Mouse (Mus musculus) G1E-ER4 (cell line): Measurements from ENCODE around the gene Tmem8b. TPM values are rescaled to one million over a fixed set of nuclear protein-coding genes. Genes with fewer than 3 reads are reported as not detected.

Source experiments
- GATA1 ChIP-seq: IDR thresholded peaks from one replicate; pipeline ENCODE4 v1.8.0; 2012; ENCODE audit warnings: low read length, inconsistent platforms
- polyA plus RNA-seq: library from polyadenylated mRNA; stranded (reverse); fragments of >175 nt; gene quantifications from 2 replicates; pipeline ENCODE4 v1.2.3, GENCODE M21; 2012

The Tmem8b gene
- polyA plus RNA-seq, 1 experiment: 3.2 TPM

DNA sequence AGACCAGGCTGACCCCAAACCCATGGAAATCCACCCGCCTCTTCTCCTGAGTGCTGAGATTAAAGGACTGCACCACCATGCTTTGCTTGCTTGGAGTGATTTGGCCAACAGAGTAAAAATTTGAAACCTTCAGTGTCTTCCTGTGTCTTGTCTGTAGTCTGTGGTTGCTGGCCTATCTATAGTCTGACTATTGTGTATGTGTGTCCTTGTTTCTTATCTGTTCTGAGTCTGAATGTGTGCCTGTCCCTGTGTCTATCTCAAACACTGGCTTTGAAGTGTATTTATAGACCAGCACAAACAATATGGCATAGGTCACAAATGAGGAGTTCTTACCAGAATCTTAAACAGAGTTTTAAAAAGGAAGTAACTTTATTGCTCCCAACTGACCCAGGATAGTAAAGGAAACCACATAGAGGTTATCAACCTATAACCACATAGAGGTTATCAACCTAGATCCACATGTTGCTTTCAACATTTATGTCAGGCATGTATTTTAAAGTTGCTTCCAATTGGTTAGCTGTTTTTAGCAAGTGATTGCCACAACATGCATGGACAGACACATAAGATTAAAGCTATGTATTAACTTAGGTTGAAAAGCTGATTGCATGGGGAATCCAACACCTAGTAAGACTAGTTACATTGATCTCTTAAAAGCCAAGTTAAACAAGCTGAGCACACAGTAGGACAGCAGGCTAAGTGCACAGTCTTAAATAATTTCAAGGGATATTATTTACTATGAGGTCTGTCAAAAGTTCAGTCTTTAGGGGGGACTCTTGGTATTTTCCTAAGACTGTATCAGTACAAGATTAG is 25.9 kb downstream of the Tmem8b start:
- peak; percentile 73 for TF ChIP-seq GATA1

DNA sequence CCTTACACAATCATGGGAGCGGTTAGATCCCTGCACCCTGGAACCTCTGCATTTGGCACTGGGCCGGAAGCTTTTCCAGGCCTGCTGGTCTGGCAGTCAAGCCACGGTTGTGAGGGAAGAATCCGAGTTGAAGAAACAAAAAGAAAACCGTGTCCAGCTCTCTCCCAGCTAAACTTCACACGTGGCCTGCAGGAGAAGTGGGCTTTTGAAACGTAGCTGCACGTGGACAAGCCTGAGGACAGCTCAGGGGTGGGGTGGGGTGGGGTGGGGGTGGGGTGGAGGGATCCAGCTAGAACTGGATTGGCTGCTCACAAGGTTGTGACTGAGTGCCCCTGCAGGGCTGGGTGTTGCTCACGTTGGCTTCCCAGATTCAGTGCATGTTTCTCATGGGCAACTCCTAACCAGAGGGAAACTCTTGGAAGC is 26.5 kb downstream of the Tmem8b start:
- no peak for TF ChIP-seq GATA1

DNA sequence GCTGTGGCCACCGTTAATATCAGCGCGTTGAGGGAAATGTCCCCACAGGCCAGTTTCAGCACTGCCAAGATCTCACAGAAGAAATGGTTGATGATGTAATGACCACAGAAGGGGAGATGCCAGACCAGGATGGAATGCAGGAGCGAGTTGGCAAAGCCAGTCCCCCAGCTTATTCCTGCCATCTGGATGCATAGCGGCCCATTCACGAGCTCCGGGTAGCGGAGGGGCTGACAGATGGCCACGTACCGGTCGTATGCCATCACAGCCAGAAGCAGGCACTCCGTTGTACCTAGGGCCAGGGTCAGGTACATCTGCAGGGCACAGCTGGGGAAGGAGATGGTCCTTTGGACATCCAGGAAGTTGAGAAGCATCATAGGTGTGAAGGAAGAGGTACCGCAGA is 27.8 kb downstream of the Tmem8b start:
- TF ChIP-seq GATA1: no peak

DNA sequence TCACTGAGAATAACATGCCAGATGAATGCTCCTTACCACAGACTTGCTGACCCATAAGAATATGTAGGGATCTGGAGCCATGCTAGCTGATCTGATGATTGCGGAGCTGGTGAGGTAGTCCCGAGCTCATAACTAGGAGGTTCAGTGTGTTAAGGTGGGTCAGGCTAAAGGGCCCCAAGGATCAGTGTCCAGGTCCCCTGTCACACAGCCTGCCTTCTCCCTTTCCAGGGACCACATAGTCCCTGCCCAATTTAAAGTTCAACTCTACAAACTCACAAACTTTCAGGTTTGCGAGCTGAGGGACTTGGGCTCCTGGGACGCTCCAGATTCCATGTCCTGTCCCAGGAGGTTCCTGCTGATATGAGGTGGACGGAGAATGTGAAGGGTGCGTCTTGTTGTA is 31.9 kb downstream of the Tmem8b start, which contains the start of gene Olfr70:
Olfr70 (minus strand) TSS at position 101 of the 400 bp plus-strand sequence.
- no peak for TF ChIP-seq GATA1

DNA sequence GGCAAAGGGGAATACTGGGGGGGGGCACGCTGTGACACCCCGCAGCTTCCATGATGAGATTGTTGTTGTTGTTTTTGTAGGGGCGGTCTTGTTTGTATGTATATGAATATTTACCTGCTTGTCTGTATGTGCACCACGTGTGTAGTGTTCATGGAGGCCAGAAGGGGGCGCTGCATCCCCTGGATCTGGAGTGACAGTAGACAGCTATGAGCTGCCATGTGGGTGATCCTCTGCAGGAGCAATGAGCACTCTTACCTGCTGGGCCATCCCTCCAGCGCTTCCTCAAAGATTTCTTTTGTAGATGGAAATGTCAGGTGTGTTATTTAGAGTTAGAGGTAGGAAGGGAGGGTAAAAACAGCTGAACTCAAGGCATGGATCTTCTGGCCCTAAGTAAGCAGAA is 34.7 kb downstream of the Tmem8b start:
- no peak for TF ChIP-seq GATA1

DNA sequence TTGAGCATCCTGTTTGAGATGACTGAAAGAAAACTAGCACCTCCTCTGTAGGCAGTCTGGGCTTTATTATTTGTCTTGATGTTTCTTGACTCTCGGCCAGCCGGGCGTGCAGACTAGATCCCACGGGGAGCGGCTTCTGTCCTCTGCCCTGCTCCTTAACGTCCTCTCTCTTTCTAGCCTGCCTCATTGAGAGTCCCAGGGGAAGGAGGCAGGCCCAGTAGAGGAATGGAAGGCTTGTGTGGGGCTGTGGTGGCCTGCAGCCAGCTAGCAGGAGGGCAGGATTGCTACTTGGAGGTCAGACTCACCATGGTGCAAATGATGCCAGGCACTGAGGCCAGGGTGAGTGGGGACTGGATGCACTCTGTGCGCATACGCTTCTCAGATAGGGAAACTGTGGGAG is 35.1 kb downstream of the Tmem8b start:
- no peak for TF ChIP-seq GATA1

DNA sequence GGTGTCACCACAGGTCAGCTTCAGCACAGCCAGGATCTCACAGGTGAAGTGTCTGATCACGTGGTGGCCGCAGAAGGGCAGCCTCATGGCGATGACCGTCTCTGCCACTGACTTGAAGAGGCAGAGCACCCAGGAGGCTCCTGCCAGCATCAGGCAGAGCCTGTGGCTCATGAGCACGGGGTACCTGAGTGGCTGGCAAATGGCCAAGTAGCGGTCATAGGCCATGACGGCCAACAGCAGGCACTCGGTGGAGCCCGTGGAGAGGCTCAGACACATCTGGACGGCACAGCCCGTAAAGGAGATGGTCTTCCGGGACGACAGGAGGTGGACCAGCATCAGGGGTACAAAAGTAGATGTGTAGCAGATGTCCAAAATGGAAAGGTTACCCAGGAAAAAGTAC is 37.2 kb downstream of the Tmem8b start:
- no peak for TF ChIP-seq GATA1

DNA sequence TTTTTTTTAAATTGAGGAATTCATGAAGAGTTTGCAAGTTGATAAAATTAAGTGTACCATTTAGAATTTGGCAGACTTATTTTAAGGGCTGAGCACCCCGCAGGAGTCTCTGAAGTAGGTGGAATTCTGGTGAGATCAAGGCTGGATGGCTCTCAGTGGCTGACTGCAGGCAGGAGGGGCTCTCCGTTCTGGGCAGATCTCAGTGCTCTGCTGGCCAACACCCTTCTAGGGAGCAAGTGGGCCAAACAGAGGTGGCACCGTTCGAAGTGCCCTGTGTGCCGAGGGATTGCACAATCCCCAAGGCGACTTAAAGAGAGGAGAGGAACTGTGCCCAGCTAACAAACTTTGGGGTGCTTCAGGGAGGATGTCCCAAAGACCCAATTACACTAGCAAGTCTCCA is 41.1 kb downstream of the Tmem8b start, which contains the start of gene Olfr71:
Olfr71 (minus strand) TSS at position 387 of the 400 bp plus-strand sequence.
- TF ChIP-seq GATA1: no peak

DNA sequence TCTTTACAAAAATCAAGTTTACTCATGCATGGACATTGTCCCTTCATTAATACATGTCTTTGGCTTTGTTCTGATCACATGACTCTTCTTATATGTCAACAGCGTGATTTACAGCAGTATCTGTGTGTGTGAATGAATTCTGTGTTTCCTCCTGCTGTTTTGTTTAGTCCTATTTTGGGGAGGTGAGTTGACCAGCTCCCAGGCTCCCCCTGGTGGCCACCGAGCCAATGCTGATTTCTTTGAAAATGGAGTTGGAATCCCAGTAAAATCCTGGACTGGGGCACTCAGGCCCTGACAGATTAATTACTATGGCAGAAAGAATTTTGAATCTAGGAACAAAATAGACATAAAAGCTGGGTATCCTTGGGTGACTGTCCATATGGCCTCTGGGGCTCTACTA is 43.0 kb downstream of the Tmem8b start:
- no peak for TF ChIP-seq GATA1

DNA sequence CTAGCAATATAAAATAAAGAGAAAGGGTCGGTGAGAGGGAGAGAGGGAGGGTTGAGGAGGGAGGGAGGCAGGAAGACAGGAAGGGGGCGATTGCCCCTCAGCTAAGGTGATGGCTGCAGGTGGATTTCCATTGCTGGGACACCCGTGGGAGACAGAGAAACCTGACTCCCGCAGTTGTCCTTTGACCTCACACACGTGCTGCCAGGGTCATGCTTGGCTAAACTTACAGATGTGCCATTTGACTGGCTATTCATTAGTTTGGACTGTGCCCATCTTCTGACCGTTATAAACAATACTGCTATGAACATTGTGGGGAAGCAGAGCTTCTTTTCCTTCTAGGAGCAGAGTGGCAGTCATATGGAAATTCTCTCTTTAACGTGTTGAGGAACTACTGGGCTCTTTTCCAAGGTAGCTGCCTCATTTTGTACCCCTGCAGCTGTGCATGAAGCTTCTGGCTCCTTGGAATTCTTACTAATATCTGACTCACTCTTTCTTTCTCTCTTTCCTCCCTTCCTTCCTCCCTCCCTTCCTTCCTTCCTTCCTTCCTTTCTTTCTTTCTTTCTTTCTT is 45.0 kb downstream of the Tmem8b start:
- no peak for TF ChIP-seq GATA1

DNA sequence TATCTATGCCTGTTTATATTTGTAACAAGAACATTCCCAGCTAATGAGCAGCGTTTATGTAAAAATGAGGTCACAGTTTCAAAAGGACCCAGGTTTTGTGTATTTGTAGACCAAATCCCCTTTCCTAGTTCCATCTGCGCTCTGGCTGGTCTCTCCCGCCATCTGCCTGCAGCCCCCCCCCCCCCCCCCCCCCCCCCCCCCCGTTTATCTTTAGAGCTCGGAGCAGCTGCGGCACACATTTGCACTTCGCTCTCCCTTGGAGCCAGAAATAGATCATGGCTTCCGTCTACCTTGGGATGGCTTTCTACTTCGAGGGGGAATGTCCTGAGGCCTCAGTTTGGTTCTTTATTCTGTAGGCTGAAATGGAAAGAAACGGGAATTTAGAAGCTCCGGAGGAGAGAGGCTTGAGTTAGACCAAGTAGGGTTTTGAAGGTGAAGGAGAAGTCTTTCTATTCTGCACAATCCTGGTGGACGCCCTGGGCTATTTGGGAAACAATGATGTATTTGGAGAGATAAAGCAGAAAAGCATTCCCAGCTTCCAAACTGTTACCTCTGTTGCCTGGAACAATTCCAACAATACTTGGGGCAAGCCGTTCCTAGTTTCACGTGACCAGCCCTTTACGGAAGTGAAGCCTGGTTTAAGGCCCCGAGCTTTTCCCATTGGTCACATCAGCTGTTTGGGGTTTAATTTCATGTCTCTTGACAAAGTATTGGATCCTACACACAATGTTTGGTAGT is 51.9 kb downstream of the Tmem8b start:
- TF ChIP-seq GATA1: no peak

DNA sequence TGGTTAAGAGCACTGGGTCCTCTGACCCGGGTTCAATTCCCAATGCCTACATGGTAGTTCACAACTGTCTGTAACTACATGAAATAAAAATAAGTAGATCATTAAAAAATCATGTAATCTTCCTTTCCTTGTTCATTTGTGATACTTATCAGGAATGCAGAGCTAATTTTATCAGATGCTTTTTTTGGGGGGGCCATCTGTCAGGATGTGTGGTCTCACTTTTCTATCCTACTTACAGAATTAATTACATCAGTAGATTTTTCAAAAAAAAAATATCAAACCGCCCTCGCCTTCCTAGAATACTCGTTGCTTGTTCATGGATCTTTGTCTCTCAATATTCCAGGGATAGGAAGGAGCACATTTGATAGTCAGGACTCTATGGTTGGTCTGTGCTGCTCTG is 53.4 kb downstream of the Tmem8b start:
- TF ChIP-seq GATA1: no peak

DNA sequence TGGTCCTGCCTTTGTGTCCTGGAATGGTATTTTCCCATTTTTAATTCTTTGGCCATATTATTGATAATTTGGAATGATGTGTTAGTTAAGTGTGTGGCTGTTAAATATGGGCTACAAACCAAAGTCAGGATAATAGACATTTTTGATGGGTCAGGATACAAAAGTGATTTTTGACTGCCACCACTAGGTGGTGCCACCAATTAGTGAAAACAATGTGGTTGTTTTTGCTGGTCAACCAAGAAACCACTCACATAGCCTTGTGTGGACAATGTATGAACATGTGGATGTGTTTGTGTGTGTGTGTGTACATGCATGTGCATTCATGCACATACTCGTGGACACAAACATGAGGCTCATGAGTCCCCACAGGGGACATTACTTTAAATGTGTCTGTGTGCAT is 56.0 kb downstream of the Tmem8b start:
- TF ChIP-seq GATA1: no peak

DNA sequence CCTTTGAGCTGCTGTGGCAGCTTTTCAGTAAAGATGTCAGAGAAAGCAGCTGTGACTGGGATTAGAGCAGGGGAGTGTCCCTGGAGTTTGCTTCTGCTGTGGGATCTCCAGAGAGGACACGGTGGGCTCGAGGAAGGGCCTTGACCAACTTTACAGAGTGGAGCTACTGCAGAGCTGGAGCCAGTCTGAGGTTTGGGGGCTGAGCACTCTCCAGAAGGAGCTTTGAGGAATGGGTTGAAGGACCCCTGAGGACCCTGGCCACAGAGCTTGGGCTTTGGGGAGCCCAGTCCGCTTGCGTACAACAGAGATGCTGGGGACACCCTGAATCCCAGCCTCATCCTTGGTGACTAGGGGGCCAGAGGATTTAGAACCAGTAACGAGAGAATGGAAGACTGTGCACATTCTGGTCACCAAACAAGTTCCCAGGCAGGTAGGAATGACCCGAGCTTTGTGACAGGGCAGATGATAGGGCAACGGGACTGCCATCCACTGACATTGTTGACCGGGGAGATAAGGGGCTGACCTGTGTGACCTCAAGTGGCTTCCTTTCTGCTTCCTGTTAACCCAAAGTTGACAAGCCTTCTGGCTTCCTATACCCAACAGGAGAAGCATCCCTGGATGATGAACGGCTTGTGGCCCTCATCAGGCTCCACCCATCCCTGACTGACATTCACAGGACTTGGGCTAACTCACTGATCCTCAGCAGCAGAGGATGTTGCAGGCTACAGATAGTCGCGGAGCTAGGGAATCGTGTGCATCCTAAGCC is 57.6 kb downstream of the Tmem8b start:
- TF ChIP-seq GATA1: no peak

DNA sequence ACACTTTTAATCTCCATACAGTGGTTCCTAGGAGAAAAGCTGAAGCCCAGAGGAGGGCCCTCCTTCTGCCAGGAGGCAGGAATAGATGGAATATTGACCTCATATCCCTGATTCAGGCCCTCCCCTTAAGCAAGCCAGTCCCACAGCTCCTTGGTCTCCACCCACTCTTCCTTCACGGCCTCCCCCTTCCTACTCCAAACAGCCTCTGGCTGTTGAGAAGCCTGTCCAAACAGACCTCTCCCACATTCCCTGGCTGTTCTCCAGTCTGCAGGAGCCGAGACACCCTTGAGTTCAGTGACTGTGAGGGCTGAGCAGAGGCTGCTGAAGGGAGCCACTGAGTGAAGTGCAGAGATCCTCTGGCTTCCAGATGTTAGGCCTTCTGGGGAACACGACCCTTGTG is 58.2 kb downstream of the Tmem8b start, which contains the start of gene Hrct1:
Hrct1 (plus strand) TSS at position 194 of the 400 bp plus-strand sequence.
- TF ChIP-seq GATA1: no peak
